Mouse (Mus musculus): ENCODE measurements around the gene Pycr1.
"Not testable (repeated sequence)": the region's sequence is repeated elsewhere in the genome, so short reads cannot be mapped to it uniquely, and the experiment has no call there.

Gene Pycr1

DNA sequence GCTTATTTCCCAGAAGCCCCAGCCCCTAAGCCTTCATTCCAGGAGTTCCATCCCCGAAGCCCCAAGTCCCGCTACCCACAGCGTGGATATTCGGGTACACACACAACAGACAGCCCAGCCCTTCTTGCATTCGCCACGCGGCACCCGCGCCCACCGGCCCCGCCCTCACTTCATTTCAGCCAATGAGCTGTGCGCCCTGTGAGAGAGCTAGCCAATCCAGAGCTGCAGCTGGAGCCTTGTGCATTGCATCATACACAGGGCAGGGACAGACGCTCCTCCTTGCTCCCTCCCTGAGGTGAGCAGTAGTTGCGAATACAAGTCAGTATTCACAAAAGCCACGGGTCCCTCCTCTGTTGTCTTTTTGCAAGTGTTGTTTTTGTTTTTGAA, at the start of gene Pycr1:
Gene Pycr1 (minus strand): TSS at position 169 of the 387 bp plus-strand sequence.
- peak; percentile 89 to 93 for DNase-seq (ENCODE audit: low spot score in 2 of 2)

DNA sequence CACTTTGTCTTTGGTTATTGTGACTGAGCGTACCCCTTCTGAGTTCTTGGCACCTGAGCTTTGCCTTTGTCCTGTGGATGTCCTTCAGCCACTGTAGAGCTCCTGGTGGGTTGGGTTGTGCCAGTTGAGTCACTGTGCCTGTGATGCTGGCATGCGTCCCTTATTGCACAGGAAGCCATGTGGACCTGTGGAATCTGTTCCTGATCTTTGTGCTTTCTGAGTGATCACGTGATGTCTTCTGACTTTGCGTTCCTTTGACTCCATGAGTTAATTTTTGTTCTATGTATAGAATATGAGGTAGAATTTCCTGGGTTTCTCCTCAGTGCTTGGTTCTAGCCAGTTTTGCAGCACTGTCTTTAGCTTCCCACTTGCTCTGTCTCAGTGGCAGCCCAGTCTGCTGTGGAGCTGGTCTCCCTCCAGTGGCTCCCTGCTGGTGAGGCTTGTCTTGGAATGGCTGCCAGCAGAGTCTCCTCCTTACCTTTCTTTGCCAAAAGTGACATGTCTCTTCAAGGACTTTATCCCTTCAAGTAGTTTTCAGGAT, 49.0 kb upstream of the Pycr1 start:
- no peak for DNase-seq (ENCODE audit: low spot score in 2 of 2)

DNA sequence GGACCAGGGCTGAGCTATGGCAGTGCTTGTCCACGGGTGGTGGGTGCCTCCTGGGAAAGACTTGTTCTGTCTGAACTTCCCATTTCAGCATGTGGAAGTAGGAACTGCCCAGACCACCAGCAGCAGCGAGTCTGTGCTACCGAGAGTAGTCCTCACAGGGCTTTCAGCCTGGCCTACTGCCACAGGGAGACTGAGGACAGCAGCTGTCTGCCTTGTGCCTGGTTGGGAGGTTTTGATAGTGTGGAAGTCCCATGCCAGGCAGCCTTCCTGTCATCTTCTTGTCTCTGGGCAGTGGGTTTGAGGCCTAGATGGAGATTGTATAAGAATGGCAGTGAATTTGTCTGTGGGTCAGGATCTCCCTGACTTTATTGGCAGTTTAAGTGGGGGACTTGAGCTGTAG, 45.8 kb upstream of the Pycr1 start:
- no peak for DNase-seq (ENCODE audit: low spot score in 2 of 2)

DNA sequence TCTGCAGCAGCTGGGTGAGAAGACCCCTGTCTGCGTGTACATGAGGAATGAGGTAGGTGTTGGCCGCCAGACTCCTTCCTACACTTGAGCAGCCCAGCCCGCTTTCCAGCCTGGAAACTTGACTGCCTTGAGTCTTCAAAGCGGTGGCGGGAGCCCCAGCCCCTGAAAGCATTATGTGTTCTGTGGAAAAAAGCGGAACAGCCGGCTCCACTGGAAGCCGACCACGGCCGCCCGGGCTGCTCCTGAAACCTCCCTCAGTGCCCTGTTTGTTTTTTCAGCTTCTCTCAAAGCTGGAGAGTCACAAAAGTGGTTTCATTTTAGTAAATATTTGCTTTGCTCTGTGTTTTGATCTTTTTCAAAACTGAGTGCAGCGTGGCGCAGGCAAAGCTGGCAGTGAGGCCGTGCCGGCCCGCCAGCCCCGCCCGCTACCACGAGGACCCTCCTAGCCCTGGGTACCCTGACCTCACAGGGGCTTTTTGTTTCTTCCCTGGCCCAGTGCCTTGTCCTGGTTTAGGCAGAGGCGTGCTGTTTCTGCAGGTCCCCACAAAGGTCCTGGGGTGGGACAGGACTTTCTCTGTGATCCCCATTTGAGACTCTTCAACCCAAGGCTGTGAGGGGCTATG, 43.2 kb upstream of the Pycr1 start:
- DNase-seq (ENCODE audit: low spot score in 2 of 2): no peak

DNA sequence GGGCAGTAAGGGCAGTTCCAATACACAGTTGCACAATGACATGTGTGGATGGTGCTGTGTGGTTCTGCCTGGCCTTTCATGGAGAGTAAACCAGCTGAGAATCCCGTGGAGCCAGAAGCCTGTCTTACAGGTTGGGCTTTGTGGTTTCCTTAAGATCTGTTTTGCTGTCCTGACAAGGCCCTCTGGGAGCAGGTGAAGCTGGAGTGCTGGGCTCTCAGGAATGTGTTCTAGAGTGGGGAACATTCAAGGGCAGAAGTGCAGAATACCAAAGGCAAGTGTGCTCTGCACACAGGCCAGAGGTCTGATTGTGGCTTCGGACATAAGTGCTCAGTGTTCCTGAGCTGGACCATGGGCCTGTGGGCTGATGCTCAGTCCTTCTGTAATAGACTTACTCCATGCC, 41.1 kb upstream of the Pycr1 start:
- no peak for DNase-seq (ENCODE audit: low spot score in 2 of 2)

DNA sequence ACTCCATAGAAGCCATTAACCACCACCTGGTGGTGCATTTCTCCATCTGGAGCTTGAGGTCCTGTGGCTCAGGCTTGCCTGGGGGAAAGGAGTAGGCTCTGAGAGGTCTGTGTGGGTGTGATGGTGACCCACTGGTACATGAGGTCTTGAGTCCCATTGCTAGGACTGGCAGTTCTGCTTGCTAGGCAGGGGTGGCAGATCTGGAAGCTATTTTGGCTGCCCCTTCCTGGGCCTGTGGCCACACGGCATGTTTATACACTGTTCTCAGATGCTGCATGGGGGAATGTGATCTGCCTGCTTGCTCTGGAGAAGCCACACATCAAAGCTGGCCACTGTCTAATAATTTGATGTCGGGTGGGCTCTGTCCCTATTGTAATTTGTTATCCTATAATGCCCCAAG, 40.5 kb upstream of the Pycr1 start:
- DNase-seq (ENCODE audit: low spot score in 2 of 2): no peak

DNA sequence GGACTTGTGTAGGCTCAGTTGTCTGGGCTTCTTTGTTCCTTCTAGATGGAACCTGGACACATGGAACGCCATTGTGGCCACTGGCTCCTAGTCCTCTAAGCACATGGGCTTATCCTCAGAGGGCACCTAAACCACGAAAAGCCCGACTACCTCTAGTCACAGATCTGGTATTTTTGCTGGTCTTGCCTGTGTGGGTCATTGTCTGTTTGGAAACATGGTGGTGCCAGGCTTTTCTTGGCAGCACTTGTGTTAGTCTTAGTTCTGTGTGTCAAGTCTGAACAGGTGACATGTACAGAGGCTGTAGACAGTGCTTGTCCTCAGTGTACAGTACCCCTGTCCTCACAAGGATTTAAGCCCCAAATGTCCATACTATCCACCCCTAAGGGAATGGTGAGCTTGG, 40.0 kb upstream of the Pycr1 start:
- DNase-seq (ENCODE audit: low spot score in 2 of 2): no peak

DNA sequence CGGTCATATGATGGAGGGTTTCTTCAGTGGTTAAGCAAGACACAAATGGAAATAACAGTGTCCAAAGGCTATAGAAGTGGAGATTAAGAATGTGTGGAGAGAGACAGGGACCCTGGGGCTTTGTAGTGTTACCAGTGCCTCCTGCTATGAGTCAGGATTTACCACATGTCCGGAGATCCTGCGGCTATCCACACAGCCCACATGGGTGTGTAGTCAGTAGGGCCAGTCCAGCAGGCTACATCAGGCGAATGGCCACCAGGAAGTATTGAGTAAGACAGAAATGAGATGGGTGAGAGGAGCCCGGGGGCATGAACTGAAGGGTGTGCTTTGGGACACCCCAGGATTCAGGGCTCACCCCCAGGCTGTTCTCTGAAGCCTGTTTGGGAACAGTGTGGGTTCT, 39.1 kb upstream of the Pycr1 start:
- DNase-seq (ENCODE audit: low spot score in 2 of 2): no peak

DNA sequence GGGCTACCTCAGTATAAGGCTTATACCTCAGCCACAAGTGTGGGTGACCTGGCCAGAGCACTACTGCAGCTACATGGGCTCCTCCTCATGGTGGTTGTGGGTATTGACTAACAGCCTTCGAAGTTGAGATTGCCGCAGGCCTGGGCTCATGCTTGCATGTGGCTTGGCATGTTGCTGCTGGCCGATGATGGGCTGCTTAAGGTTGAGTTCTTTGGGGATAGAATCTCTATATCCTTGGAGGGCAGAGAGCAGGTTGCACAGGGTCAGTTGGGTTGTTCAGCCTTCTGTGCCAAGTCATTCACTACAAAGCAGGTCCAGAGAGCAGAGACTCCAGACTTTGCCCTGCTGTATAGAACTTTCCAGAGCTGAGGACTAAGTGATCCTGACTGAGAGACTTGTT, 36.3 kb upstream of the Pycr1 start:
- DNase-seq (ENCODE audit: low spot score in 2 of 2): no peak

DNA sequence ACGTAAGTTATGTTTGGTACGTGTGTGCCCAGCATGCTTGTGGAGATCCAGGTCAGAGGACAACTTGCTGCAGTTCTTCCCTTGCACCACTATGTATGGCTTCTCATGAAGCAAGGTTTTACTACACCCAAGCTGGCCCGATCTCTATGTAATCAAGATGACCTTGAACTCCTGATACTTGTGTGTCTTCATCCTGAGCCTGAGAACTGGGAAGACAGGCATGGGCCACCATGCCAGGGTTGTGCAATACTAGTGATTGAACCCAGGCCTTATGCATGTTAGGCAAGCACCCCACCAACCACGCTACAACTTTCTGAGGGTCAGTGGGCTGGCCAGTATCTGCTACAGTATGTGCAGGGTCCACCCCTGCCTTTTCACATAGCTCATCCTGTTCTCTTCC, 33.4 kb upstream of the Pycr1 start:
- no peak for DNase-seq (ENCODE audit: low spot score in 2 of 2)

DNA sequence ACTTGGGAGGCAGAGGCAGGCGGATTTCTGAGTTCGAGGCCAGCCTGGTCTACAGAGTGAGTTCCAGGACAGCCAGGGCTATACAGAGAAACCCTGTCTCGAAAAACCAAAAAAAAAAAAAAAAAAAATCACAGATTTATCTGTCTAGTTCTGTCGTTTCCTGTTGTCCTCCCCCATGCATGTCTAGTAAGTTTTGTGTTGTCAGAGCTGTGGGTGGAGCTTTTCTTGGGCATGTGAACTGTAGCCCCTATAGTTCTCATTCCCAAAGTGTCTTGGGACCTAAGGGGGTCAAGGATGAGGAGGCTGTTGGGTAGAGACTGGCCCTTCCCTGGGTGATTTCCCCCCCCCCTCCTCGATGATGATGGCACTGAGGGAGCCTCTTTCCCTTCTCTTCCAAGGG, 32.3 kb upstream of the Pycr1 start:
- DNase-seq (ENCODE audit: low spot score in 2 of 2): not testable (repeated sequence)

DNA sequence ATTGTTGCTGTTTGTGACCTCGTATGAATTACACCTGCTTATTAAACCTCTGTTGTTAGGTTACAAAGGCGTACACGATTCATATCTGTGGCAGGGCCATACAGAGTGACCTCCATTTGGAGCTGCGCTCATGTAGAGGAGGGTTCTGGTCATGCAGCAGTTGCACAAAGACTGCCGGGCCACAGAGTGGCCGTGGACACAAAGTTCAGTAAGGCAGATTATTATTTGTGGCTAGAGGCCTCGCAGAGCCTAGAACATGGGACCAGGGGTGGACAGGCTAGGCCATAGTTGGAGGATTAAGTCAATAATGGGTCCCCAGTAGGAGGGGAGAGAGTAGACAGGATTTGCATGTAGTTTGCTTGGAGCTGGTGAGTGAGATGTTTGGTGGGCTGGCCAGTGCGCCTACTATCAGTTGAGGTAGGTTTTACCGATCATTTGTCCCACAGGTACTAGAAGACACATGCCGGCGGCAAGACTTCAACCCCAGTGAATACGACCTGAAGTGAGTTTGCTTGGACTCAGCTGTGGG, 30.1 kb upstream of the Pycr1 start:
- no peak for DNase-seq (ENCODE audit: low spot score in 2 of 2)

DNA sequence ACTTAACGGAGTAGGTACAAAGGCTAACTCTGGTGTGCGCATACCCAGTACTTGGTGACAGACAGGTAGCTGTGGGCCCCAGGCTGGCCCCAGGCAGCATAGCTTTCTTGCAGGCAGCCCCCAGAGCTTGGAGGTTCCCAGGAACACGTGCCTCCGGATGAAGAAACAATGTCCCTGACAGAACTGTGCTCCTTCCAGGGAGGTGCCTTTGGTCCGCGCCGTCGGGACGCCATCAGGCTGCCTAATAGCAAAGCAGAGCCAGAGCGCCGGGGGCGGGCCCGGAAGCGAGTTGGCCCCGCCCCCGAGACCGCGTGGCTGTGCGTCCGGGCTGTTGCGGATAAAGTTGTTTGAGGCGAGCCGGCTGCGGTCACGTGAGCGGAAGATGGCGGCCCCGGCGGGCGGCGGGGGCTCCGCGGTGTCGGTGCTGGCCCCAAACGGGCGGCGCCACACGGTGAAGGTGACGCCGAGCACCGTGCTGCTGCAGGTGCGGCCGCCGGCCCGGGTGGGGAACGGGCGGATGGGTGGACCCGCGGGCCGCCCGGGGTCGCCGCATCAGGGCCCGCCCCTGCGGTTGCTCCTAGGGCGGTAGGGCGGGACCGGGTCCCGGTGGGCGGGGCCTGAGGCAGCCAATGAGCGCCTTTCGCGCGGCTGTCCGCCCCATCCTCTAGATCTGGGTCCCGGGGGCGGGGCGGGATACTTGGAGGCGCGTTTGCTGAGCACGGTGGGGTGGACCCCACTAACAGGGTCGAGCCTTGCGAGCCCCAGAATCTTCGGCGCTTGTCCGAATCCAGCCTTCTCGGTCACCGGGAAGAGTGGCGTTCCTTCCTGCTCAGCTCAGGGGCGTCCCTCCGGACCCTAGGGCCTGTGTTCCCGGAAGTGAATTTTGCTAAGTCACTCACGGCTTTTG, 29.4 kb upstream of the Pycr1 start, which contains the start of gene Aspscr1:
Gene Aspscr1 (plus strand): TSS at position 287 of the 907 bp plus-strand sequence.
- DNase-seq (ENCODE audit: low spot score in 2 of 2): peak; percentile 85 to 92

DNA sequence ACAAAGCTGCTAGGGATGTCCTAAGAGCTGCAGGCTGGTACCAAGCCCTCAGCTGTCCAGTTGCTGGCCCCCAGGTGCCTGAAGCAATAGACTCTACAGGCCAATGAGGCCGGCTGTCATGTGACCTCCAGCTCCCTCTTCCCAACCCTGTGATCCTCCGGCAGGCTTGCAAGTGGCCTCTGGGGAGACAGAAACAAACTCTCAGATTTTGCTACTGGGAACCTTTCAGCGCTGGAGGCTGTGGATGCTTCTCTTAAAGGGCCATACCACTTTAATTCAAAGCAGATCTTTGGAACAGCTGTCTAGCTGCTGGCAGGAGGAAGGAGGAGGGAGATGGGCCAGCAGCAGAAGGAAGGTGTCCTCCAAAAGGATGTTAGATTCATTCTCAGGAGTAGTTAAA, 23.0 kb upstream of the Pycr1 start:
- no peak for DNase-seq (ENCODE audit: low spot score in 2 of 2)

DNA sequence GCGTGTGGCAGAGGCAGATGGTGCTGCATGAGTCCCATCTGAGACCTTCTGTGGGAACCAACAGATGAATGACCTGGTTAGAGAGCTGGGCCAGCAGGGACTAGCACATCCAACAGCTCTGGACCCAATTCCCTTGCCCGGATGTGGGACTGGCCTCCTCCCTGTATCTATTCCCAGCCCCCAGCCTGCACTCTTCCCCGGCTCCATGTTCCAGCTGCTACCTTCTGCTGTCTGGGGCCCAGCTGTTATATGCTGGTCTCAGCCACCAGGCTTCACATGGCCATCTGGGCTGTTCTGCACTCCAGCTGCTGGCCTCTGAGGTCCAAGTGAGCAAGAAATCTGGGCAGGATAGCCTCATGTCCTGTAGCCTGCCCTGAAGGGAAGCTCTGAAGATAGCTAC, 21.8 kb upstream of the Pycr1 start:
- DNase-seq (ENCODE audit: low spot score in 2 of 2): no peak

DNA sequence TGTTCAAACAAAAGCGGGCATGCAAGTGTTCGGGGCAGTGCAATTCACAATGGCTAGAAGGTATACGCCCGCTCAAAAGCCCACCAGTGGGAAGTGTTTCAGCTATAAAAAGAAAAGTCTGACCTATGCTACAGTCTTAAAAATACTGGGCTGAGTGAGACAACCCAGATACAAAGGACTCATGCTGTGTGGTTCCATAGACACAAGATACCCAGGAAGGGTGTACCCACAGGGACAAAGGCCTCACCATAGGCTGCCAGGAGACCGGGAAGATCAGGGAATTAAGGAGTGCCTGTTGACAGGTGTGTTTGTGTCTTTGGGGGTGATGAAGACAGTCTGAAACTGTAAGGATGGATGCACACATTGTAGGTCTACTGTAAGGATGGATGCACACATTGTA, 20.1 kb upstream of the Pycr1 start:
- no peak for DNase-seq (ENCODE audit: low spot score in 2 of 2)

DNA sequence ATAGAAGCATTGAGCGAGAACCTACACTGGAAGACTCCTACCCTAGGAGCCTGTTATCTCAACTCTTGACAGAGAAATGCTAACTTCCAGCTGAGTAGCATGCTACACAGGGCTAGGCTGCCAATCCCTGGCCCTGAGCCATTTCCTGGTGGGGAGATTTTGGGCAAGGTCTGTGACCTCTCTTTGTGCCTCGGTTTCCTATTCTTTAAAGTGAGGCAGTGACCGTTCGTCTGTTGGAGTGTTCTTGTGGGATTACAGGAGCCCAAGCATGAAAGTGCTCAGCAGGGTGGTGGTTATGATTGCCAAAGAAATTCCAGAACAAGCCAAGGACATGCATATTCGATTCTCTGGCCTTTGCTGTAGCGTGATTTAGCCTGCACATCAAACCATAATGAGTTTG, 19.2 kb upstream of the Pycr1 start:
- DNase-seq (ENCODE audit: low spot score in 2 of 2): no peak

DNA sequence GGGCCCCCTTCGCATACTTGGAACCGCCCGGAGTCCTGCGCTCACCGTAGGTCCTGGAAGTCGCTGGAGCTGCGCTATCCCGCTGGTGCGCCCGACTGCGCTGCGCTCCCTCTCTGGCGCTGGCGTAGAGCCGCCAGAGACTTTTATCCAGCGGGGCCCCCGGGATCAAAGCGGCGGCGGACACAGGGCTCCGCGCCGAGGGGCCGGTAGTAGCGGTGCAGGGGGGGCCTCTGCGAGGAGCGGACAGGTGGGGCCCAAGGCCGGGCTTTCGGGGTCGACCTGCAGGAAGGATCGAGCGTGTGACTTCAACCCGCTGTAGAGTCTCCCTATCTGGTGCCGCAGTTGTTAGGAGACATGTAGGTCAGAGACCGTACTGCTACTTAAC, 17.5 kb upstream of the Pycr1 start, which contains the start of gene Notum:
Gene Notum (minus strand): TSS at position 100 of the 385 bp plus-strand sequence.
- no peak for DNase-seq (ENCODE audit: low spot score in 2 of 2)

DNA sequence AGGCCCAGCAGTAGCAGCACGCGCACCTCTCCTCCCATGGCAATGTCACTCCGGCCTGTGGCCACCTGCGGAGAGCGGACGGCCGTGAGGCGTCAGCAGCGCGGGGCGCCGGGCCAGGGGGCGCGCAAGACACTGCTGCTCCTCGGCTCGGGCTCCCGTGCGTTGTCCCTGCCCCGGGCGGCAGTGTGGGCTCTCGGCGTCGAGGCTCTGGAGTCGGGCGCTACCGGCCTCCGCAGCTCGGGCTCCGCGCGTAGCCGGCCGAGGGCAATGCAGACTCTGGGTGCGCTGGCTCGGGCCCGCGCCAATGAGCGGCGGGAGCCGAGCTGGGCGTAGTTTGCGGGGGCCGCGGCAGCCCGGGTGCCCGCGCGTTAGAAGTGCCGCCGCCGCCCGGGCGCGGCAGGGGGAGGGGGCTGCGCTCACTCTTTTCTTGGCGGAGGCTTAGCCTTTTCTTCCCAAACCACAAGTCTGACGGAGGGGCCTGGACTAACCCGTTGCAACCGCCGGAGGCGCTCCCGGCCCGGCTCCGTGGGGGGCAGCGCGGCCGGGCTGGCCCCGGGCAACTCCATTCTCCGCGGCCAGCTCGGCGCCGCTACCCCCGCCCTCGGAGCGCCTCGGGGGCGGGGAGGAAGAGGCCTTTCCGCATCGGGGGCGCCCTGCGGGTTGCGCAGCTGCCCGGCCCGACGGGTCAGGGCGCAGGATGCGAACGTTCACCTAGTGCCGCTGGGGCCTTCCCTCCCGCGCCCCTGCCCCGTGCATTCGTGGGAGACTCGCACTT, 16.9 kb upstream of the Pycr1 start:
- no peak for DNase-seq (ENCODE audit: low spot score in 2 of 2)

DNA sequence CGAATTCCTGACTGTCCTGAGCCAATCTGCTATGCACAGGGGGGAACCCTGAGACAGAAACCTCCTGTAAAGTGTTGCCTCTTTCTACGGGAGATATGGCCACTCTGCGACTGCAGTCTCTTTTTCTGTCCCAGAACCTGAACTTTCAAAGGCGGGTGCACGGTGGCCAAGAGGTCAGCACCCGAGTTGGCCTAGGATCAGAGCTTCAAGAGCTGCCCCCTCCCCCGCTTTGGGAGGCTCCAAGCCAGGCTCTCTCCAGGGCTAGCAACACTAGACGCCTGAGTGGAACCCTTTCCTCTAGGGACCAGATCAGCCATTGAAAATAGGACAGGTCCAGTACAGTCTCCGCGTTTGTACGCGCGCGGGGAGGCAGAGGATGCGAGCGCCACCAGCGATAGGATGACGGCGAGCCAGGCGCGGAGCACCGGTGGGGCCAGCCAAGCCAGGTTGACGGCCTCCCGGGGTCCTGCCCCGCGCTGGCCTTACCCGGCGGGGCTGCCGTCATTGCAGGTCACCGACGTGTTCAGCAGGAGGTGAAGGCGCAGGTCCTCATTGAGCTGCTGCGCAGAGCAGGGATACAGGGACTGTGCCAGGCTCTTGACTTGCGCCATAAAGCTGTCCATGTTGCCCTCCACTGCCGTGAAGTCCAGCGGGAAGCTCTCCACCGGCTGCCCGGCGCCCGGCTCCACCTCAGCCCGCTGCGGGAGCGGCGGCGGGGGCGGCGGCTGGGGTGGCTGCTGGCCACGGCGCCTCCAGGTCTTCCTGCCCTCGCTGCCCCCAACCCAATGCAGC, 16.1 kb upstream of the Pycr1 start:
- DNase-seq (ENCODE audit: low spot score in 2 of 2): no peak

DNA sequence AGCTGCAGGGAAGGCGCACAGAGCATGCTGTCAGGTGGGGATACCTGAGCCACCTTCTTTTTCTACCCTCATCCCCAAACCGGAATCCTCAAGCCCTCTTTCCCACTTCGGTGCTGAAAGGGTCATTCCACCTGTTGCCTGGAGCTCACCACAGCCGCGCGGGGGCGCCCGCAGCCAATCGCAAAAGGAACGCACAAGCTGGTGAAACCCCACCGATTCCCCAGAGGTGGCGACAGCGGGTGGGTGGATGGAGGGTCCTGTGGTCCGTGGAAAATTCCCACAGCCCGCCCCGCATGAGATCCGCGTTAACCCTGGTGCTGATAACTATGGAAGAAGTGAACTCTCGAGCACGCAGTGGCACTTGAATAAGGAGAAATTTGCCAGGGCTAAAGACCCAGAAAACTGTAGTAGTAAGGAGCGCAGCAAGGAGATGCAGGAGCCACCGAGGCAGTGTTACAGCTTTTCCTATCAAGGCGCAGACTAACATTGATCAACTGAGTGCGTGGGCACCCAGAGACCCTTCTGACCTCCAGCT, 15.4 kb upstream of the Pycr1 start:
- peak; percentile 57 to 65 for DNase-seq (ENCODE audit: low spot score in 2 of 2)

Data from frontal cortex, postnatal 14 days (tissue).